Mouse (Mus musculus): ENCODE data around the gene Etnk1. TPM values are rescaled to one million over a fixed set of nuclear protein-coding genes. Genes with fewer than 3 reads are reported as not detected.
"Not testable (repeated sequence)": the region's sequence is repeated elsewhere in the genome, so short reads cannot be mapped to it uniquely, and the experiment has no call there.

The Etnk1 gene
- polyA plus RNA-seq, 1 experiment = 38.7 TPM

DNA sequence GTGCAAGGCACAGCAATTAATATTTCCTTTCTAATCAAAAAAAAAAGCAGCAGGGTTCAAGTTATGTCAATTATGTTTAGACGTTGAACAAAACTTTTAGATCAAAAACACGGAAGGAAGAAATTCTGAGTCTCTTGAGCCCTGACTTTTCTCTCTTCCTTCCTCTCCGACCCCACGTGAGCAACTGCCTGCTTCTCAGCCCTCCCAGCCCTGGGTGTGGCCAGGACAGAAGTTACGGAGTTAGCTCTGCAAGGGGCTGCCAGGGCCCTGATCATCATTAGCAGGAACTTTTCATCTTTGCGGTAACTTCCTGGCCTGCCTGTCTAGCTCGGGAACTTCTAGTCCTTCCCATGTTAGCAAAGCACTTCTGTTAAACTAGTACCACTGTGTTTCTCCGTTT is 20.3 kb upstream of the Etnk1 start:
- TF ChIP-seq POLR2A (IDR thresholded peaks at IDR 0.05; ENCODE audit: borderline replicate concordance, extremely low read depth, low read depth, low read length) (no peak), CTCF (IDR thresholded peaks at IDR 0.05; ENCODE audit: insufficient read depth, low read length) (no peak)
- DNase-seq = no peak
- Histone ChIP-seq H3K4me1 (ENCODE audit: control insufficient read depth, insufficient read depth, low read length) (no peaks in the 10 kb centered on the region), H3K4me3 (replicated peaks; ENCODE audit: extremely low read depth, low read depth, low read length) (no peak overlapping the region)
- WGBS = 31% methylated on average over 8 of the region's 8 CpGs

DNA sequence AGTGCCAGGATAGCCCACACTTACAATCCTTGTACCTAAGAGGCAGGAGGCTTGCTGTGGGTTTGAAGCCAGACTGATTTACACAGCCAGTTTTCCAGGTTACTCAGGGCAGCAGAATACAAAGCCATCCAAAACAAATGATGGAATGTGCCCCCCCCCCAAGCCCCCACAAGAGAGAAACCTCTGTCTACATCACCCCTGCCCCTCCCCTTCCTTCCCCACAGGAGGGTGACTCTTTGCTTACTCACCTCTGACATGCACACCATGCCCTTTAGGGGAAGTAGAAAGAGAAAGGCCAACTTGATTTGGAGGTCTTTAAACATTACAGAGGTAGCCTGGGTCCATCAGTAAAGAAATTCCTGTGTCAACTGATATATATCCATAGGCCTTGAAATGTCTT is 18.2 kb upstream of the Etnk1 start:
- no peak for DNase-seq
- H3K4me1 ChIP-seq (ENCODE audit: control insufficient read depth, insufficient read depth, low read length) = no peaks in the 10 kb centered on the region
- no peak for TF ChIP-seq POLR2A (IDR thresholded peaks at IDR 0.05; ENCODE audit: borderline replicate concordance, extremely low read depth, low read depth, low read length)
- no peak for TF ChIP-seq CTCF (IDR thresholded peaks at IDR 0.05; ENCODE audit: insufficient read depth, low read length)
- no peak overlapping the region for H3K4me3 ChIP-seq (replicated peaks; ENCODE audit: extremely low read depth, low read depth, low read length)

DNA sequence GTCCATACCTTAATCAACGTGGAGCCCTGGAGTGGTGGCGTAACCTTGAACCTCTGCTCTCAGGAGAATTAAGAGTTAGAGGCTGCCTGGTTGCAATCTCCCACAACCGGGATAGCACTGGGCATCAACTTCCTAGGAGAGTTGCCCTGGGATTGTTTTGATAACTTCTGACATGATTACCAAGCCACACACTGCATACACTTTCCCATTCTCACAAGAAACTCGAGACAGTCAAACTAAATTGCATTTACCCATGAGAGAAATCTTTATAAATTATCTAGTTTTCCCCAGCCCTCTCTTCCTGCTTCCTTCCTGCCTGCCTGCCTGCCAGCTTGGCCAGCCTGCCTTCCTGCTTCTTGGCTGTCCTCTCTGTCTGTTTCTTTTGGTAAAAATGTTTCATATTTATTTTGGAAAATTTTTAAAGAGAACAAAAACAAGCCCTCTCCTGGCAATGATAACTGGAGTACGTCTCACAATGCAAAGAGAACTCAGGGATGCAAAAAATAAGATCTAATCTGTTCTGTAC is 17.2 kb upstream of the Etnk1 start:
- TF ChIP-seq CTCF (IDR thresholded peaks at IDR 0.05; ENCODE audit: insufficient read depth, low read length) = no peak
- TF ChIP-seq POLR2A (IDR thresholded peaks at IDR 0.05; ENCODE audit: borderline replicate concordance, extremely low read depth, low read depth, low read length) = no peak
- 38% methylated on average over 5 of the region's 5 CpGs for WGBS
- DNase-seq = no peak
- H3K4me1 ChIP-seq (ENCODE audit: control insufficient read depth, insufficient read depth, low read length) = no peaks in the 10 kb centered on the region
- no peak overlapping the region for H3K4me3 ChIP-seq (replicated peaks; ENCODE audit: extremely low read depth, low read depth, low read length)

DNA sequence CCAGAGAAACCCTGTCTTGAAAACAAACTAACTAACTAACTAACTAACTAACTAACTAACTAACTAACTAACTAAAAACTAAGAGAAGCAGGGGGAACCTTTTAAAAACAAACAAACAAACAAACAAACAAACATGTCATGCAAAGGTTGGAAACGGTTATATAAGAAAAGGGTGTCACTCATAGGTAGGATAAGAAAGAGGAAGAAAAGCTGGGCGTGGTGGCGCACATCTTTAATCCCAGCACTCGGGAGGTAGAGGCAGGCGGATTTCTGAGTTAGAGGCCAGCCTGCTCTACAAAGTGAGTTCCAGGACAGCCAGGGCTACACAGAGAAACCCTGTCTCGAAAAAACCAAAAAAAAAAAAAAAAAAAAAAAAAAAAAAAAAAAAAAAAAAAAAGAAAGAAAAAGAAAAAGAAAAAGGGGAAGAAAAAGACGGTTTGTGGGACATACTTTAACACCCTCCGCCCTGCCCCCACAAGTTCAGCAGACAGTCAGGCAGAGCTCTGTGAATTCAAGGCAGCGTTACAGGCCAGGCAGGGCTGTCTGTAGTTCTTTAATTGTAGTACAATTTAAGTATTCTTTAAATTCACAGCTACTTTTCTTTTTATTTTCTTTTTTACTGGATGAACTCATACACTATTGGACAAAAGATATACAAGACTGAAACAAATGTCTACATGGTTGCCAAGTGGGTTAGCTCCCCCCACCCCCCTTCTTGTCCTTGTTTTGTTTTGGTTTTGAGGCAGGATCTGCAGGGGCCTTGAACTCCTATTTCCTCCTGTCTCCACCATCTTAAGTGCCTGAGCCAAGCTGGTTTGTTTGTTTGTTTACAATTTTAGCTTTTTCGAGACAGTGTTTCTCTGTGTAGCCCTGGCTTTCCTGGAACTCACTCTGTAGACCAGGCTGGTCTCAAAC is 15.7 kb upstream of the Etnk1 start:
- not testable (repeated sequence) for DNase-seq; H3K4me3 ChIP-seq (replicated peaks; ENCODE audit: extremely low read depth, low read depth, low read length); H3K4me1 ChIP-seq (ENCODE audit: control insufficient read depth, insufficient read depth, low read length)
- 77% methylated on average over 10 of the region's 10 CpGs for WGBS

DNA sequence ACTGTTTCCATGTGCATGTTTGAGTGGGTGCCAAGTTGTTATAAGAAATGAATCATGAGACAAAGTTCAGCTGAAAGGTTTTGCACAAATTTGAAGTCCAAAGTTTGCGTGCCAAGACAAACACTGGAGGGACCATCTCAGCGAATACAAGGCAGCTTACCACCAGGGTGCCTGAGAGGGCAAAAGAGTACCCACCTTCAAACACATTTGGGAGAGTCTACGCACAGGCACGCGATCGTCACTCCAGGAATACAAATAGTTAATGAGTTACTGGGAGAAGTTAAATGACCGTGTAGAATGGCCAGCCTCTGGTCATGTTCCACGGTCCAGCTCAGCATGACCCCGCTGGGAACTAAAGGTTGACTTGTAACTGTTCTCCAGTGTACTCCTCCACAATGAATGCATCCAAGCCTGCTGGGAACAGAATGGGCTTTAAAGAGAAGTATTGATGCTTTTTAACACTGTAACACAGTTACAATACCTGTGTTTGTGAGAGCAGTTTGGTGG is 14.6 kb upstream of the Etnk1 start:
- no peak for DNase-seq
- Histone ChIP-seq H3K4me1 (ENCODE audit: control insufficient read depth, insufficient read depth, low read length) (no peaks in the 10 kb centered on the region), H3K4me3 (replicated peaks; ENCODE audit: extremely low read depth, low read depth, low read length) (no peak overlapping the region)
- WGBS = 44% methylated on average over 9 of the region's 9 CpGs
- no peak for TF ChIP-seq CTCF (IDR thresholded peaks at IDR 0.05; ENCODE audit: insufficient read depth, low read length)
- no peak for TF ChIP-seq POLR2A (IDR thresholded peaks at IDR 0.05; ENCODE audit: borderline replicate concordance, extremely low read depth, low read depth, low read length)

DNA sequence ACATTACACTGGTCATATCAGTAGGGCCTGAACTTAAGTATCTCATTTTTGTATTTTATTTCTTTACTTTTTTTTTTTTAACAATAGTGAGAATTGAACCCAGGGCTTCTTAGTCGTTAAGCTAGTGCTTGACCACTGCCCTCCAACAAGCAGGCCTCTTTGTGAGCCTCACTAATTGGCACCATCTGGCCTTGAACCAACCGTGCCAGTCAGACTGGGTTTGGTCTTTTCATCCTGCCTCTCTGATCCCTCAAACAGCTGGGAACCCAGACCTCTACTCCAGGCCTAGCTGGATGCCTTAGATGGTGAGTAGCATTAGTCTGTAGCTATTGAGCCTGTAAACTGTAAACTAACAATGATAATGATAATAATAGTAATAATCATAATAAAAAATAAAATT is 13.9 kb upstream of the Etnk1 start:
- 63% methylated on average over 2 of the region's 2 CpGs for WGBS
- no peak for TF ChIP-seq CTCF (IDR thresholded peaks at IDR 0.05; ENCODE audit: insufficient read depth, low read length)
- no peak for TF ChIP-seq POLR2A (IDR thresholded peaks at IDR 0.05; ENCODE audit: borderline replicate concordance, extremely low read depth, low read depth, low read length)
- H3K4me1 ChIP-seq (ENCODE audit: control insufficient read depth, insufficient read depth, low read length) = no peaks in the 10 kb centered on the region
- DNase-seq = no peak
- H3K4me3 ChIP-seq (replicated peaks; ENCODE audit: extremely low read depth, low read depth, low read length) = no peak overlapping the region

DNA sequence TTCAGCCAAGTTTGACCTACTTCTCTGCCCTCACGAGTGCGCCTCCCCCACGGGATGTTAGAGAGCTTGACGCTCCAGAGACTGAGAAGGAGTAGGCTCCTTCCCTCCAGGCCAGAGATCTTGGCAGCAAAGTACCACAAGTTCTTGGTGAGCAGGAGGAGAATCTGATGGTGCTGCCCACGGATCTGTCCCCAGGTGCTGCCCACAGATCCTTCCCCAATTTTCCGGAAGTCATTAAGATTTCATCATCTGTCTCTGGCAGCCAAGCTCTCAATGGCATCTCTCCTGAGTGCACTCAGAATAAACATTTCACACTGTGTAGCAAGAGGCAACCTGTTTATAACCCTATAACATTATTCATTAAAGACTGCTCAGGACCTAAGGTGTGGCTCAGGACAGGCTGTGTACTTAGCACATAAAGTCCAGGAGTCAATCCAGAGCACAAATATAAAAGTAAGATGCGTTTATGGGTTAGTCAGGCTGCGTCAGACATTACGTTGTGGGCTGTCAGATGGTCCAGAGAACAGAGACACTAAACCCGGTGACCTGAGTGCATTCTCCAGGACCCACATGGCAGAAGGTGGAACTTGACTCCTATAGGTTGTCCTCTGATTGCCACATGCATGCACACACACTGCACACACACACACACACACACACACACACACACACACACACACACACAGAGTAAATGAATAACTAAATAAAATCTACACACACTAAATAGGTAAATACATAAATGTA is 13.1 kb upstream of the Etnk1 start:
- TF ChIP-seq POLR2A (IDR thresholded peaks at IDR 0.05; ENCODE audit: borderline replicate concordance, extremely low read depth, low read depth, low read length) = no peak
- no peak for TF ChIP-seq CTCF (IDR thresholded peaks at IDR 0.05; ENCODE audit: insufficient read depth, low read length)
- 55% methylated on average over 10 of the region's 10 CpGs for WGBS
- Histone ChIP-seq H3K4me3 (replicated peaks; ENCODE audit: extremely low read depth, low read depth, low read length) (no peak overlapping the region), H3K4me1 (ENCODE audit: control insufficient read depth, insufficient read depth, low read length) (no peaks in the 10 kb centered on the region)
- no peak for DNase-seq

DNA sequence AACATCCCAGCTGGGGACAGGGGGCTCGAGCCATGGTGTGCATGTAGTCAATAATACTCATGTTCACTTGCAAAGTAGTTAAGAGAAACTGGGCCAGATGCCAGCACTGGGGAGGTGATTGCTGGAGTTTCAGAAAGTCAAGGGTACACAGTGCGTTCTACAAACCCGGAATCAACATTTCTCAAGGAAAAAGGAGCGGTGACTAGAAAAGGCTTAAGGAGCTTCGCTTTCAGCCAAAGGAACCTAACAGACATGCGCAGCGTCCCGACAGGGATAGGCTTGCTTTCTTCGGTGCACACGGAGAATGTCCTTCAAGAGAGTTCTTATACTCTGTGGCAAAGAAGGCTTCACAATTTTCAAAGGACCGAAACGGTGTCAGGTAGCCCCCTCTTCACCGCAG is 12.1 kb upstream of the Etnk1 start:
- TF ChIP-seq POLR2A (IDR thresholded peaks at IDR 0.05; ENCODE audit: borderline replicate concordance, extremely low read depth, low read depth, low read length) (no peak), CTCF (IDR thresholded peaks at IDR 0.05; ENCODE audit: insufficient read depth, low read length) (no peak)
- H3K4me3 ChIP-seq (replicated peaks; ENCODE audit: extremely low read depth, low read depth, low read length) = no peak overlapping the region
- 62% methylated on average over 13 of the region's 13 CpGs for WGBS
- H3K4me1 ChIP-seq (ENCODE audit: control insufficient read depth, insufficient read depth, low read length) = no peaks in the 10 kb centered on the region
- peak; percentile 38 for DNase-seq

DNA sequence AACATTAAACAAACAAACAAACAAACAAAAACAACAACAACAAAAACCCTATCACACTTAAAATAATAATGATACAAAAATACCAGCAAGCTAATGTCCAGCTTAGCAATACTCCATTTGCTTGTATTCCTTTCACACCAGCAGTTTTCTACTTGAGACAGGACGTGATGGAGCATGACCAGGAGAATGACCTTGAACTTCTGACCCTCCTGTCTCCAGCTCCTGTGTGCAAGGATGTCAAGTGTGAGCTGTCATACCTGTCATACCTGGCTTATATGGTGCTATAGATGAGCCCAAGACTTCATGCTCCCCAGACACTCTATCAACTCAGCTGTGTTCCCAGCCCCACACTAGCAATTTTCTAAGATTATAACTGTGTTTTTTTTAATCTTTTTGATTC is 11.0 kb upstream of the Etnk1 start:
- H3K4me1 ChIP-seq (ENCODE audit: control insufficient read depth, insufficient read depth, low read length) = no peaks in the 10 kb centered on the region
- no peak for TF ChIP-seq POLR2A (IDR thresholded peaks at IDR 0.05; ENCODE audit: borderline replicate concordance, extremely low read depth, low read depth, low read length)
- no peak for TF ChIP-seq CTCF (IDR thresholded peaks at IDR 0.05; ENCODE audit: insufficient read depth, low read length)
- WGBS = 79% methylated on average over 1 of the region's 1 CpGs
- DNase-seq = no peak
- no peak overlapping the region for H3K4me3 ChIP-seq (replicated peaks; ENCODE audit: extremely low read depth, low read depth, low read length)
